Comparison of ENCODE assay signal across 8 mouse cellular contexts in the genomic region with DNA sequence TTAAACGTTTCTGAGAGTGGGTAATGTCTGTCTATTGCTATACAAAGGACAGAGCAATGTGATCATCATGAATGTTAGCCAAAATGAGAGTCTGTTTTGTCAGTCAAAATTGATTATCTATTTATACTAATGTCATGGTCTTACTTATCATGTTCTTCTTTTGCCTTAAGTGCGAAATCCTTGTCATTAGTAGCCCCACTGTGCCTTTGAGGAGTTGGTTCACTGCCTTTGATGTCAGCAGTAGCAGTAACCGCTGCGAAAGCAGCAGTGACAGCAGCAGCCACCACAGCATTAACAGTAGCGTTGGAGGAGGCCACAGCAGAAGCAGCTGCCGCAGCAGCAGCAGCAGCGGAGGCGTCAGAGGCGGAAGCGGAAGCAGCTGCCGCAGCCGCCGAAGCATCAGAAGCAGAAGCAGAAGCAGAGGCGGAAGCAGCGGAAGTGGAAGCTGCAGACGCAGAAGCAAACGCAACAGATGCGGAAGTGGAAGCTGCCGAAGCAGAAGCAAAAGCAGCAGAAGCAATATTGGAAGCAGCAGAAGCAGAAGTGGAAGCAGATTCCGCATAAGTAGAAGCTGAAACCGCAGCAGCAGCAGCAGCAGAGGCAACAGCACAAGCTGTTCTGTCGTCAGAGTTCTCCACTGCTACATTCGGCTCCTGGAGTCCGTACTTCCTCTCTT. TPM values are rescaled to one million over a fixed set of nuclear protein-coding genes. Genes with fewer than 3 reads are reported as not detected.
DNase-seq lines count a peak whose midpoint lies in the region; ATAC-seq and TF ChIP-seq lines count a peak whose summit lies in the region.

No protein-coding gene starts in this region.

- peak overlapping the region; percentile 48 for H3K4me2 ChIP-seq in embryonic facial prominence, embryonic 15.5 days (replicated peaks)
- peak overlapping the region; percentile 72 for H3K4me2 ChIP-seq in heart, embryonic 14.5 days (ENCODE audit: low read length)
- H3K4me2 ChIP-seq in kidney, embryonic 16.5 days (replicated peaks; ENCODE audit: low read depth, low read length), result peak overlapping the region; percentile 52
- peak overlapping the region; percentile 66 for H3K4me2 ChIP-seq in liver, embryonic 11.5 days

- H3K27me3 ChIP-seq in cerebellum, adult 2 months (ENCODE audit: control insufficient read depth, insufficient read depth, low read length), result no peaks in the 10 kb centered on the region
- H3K27me3 ChIP-seq in embryonic facial prominence, embryonic 15.5 days, result no peaks in the 10 kb centered on the region
- H3K27me3 ChIP-seq in heart, embryonic 14.5 days (ENCODE audit: control insufficient read depth, insufficient read depth, low read length), result no peaks in the 10 kb centered on the region
- no peaks in the 10 kb centered on the region for H3K27me3 ChIP-seq in kidney, embryonic 16.5 days (ENCODE audit: insufficient read depth, low read length)
- H3K27me3 ChIP-seq in liver, embryonic 11.5 days (replicated peaks; ENCODE audit: control insufficient read depth, insufficient read depth, low read length), result no peaks in the 10 kb centered on the region
- H3K27me3 ChIP-seq in splenic B cell, adult 2 months (ENCODE audit: control insufficient read depth, insufficient read depth, low read length, poor library complexity, severe bottlenecking), result no peaks in the 10 kb centered on the region

- peak overlapping the region; percentile 26 for H3K9ac ChIP-seq in embryonic facial prominence, embryonic 15.5 days
- peak overlapping the region; percentile 75 for H3K9ac ChIP-seq in heart, embryonic 14.5 days (ENCODE audit: low read length)
- H3K9ac ChIP-seq in kidney, embryonic 16.5 days (replicated peaks; ENCODE audit: low read length), result peak overlapping the region; percentile 62
- peak overlapping the region; percentile 70 for H3K9ac ChIP-seq in liver, embryonic 11.5 days (ENCODE audit: low read depth, low read length)

- H3K4me3 ChIP-seq in cerebellum, adult 2 months (replicated peaks; ENCODE audit: insufficient read depth, low read depth, low read length), result peak overlapping the region; percentile 59
- peak overlapping the region; percentile 50 for H3K4me3 ChIP-seq in embryonic facial prominence, embryonic 15.5 days (replicated peaks)
- H3K4me3 ChIP-seq in heart, embryonic 14.5 days (ENCODE audit: control insufficient read depth in 1 of 2, insufficient read depth in 1 of 2, low read depth in 1 of 2, low read length in 2 of 2), result peak overlapping the region; percentile 54 to 55
- peak overlapping the region; percentile 51 for H3K4me3 ChIP-seq in kidney, embryonic 16.5 days (ENCODE audit: low read length)
- H3K4me3 ChIP-seq in liver, embryonic 11.5 days (ENCODE audit: low read depth, low read length), result peak overlapping the region; percentile 59

- H3K36me3 ChIP-seq in embryonic facial prominence, embryonic 15.5 days, result no peaks in the 10 kb centered on the region
- no peaks in the 10 kb centered on the region for H3K36me3 ChIP-seq in heart, embryonic 14.5 days (ENCODE audit: control insufficient read depth, insufficient read depth, low read length)
- no peaks in the 10 kb centered on the region for H3K36me3 ChIP-seq in kidney, embryonic 16.5 days (ENCODE audit: insufficient read depth, low read length)
- no peaks in the 10 kb centered on the region for H3K36me3 ChIP-seq in liver, embryonic 11.5 days (ENCODE audit: control insufficient read depth, insufficient read depth, low read length)
- H3K36me3 ChIP-seq in splenic B cell, adult 2 months (ENCODE audit: control insufficient read depth, insufficient read depth, low read length, poor library complexity, severe bottlenecking), result no peaks in the 10 kb centered on the region

- TF ChIP-seq CTCF in cerebellum, adult 2 months (IDR thresholded peaks at IDR 0.05; ENCODE audit: borderline replicate concordance, insufficient read depth, low read depth, low read length), result no peak

- no peaks in the 10 kb centered on the region for H3K9me3 ChIP-seq in embryonic facial prominence, embryonic 15.5 days (replicated peaks)
- H3K9me3 ChIP-seq in heart, embryonic 14.5 days (ENCODE audit: control insufficient read depth, low read length), result no peaks in the 10 kb centered on the region
- no peaks in the 10 kb centered on the region for H3K9me3 ChIP-seq in kidney, embryonic 16.5 days (ENCODE audit: low read length)
- no peaks in the 10 kb centered on the region for H3K9me3 ChIP-seq in liver, embryonic 11.5 days (ENCODE audit: control insufficient read depth, low read length)

- TF ChIP-seq POLR2A in cerebellum, adult 2 months (IDR thresholded peaks at IDR 0.05; ENCODE audit: borderline replicate concordance, insufficient read depth, low read length), result no peak

- H3K4me1 ChIP-seq in cerebellum, adult 2 months (ENCODE audit: control insufficient read depth, insufficient read depth, low read length), result no peaks in the 10 kb centered on the region
- H3K4me1 ChIP-seq in embryonic facial prominence, embryonic 15.5 days, result no peaks in the 10 kb centered on the region
- H3K4me1 ChIP-seq in heart, embryonic 14.5 days (ENCODE audit: control insufficient read depth in 2 of 2, insufficient read depth in 2 of 2, low read length in 2 of 2), result no peaks in the 10 kb centered on the region
- H3K4me1 ChIP-seq in kidney, embryonic 16.5 days (ENCODE audit: insufficient read depth, low read length), result no peaks in the 10 kb centered on the region
- no peaks in the 10 kb centered on the region for H3K4me1 ChIP-seq in liver, embryonic 11.5 days (replicated peaks; ENCODE audit: control insufficient read depth, insufficient read depth, low read length)

- no peak for ATAC-seq in cerebellum, adult (ENCODE audit: insufficient number of reproducible peaks, low FRiP score, low TSS enrichment)
- peak; percentile 70 for ATAC-seq in embryonic facial prominence, embryonic 15.5 days (ENCODE audit: insufficient number of reproducible peaks, low FRiP score, low TSS enrichment, low read depth)
- ATAC-seq in heart, embryonic 14.5 days (ENCODE audit: insufficient number of reproducible peaks, insufficient read depth, low FRiP score, low read depth), result no peak
- peak; percentile 87; the same call in 1 of the 2 replicates for ATAC-seq in kidney, embryonic 16.5 days (ENCODE audit: low FRiP score, low TSS enrichment)
- peak; percentile 83 for ATAC-seq in liver, embryonic 11.5 days (replicated peaks; ENCODE audit: low FRiP score)

- H3K27ac ChIP-seq in cerebellum, adult 2 months (ENCODE audit: insufficient read depth, low read length), result no peak overlapping the region
- peak overlapping the region; percentile 40; the same call in 1 of the 2 replicates for H3K27ac ChIP-seq in embryonic facial prominence, embryonic 15.5 days (replicated peaks)
- H3K27ac ChIP-seq in heart, embryonic 14.5 days (replicated peaks in 1 of 2; ENCODE audit: control insufficient read depth in 1 of 2, insufficient read depth in 1 of 2, low read depth in 2 of 2, low read length in 2 of 2), result peak overlapping the region; percentile 17 to 53; a peak in 3 of 4 replicates
- H3K27ac ChIP-seq in kidney, embryonic 16.5 days (ENCODE audit: low read length), result no peak overlapping the region
- peak overlapping the region; percentile 42; the same call in 1 of the 2 replicates for H3K27ac ChIP-seq in liver, embryonic 11.5 days (ENCODE audit: low read depth, low read length)

- 40% methylated on average over 24 of the region's 24 CpGs for WGBS in cerebellum, adult 2 months
- WGBS in embryonic facial prominence, embryonic 15.5 days, result 32% methylated on average over 24 of the region's 24 CpGs
- WGBS in heart, embryonic 14.5 days, result 27% methylated on average over 24 of the region's 24 CpGs
- WGBS in kidney, embryonic 16.5 days, result 38% methylated on average over 24 of the region's 24 CpGs
- WGBS in liver, embryonic 11.5 days, result 20% methylated on average over 24 of the region's 24 CpGs

- no peak for DNase-seq in cerebellum, adult 2 months
- peak; percentile 66 for DNase-seq in liver, embryonic 11.5 days (ENCODE audit: low spot score)
- peak; percentile 25 to 42 for DNase-seq in monocyte, adult 2 months (ENCODE audit: low read depth in 1 of 2, low spot score in 2 of 2)
- peak; percentile 97 for DNase-seq in splenic B cell, adult 2 months (ENCODE audit: low read depth, low spot score)

RNA-seq across cellular contexts. Expression of a gene that starts 17.5 kb away (rescaled TPM):
- polyA plus RNA-seq in cerebellum, adult 2 months (2012; rRNA removed), result not detected in 2 replicates
- not detected in 2 replicates for polyA plus RNA-seq in embryonic facial prominence, embryonic 15.5 days (2015; fragmentation: Nextera tagmentation; extraction: Ambion mirVana)
- polyA plus RNA-seq in heart, embryonic 14.5 days (2014; fragmentation: Nextera tagmentation; extraction: Ambion mirVana), result not detected in 2 replicates
- polyA plus RNA-seq in kidney, embryonic 16.5 days (2015; fragmentation: Nextera tagmentation; extraction: Ambion mirVana), result not detected in 2 replicates
- polyA plus RNA-seq in liver, embryonic 11.5 days (2014; fragmentation: Nextera tagmentation; extraction: Ambion mirVana), result not detected in 2 replicates

RNA-seq across cellular contexts. Expression of a gene that starts 43.9 kb away (rescaled TPM):
- 32.7 and 33.0 TPM in 2 replicates for polyA plus RNA-seq in cerebellum, adult 2 months (2012; rRNA removed)
- polyA plus RNA-seq in embryonic facial prominence, embryonic 15.5 days (2015; fragmentation: Nextera tagmentation; extraction: Ambion mirVana), result 22.2 and 22.7 TPM in 2 replicates
- 10.0 and 11.2 TPM in 2 replicates for polyA plus RNA-seq in heart, embryonic 14.5 days (2014; fragmentation: Nextera tagmentation; extraction: Ambion mirVana)
- 21.2 and 23.4 TPM in 2 replicates for polyA plus RNA-seq in kidney, embryonic 16.5 days (2015; fragmentation: Nextera tagmentation; extraction: Ambion mirVana)
- 13.3 and 14.2 TPM in 2 replicates for polyA plus RNA-seq in liver, embryonic 11.5 days (2014; fragmentation: Nextera tagmentation; extraction: Ambion mirVana)

Comparison
In these comparisons a context has a peak if more than half of its experiments do, and no peak if none do; other contexts are left out.
1. DNase-seq: peak in liver, embryonic 11.5 days (single experiment), monocyte, adult 2 months (2 of 2) and splenic B cell, adult 2 months (single experiment); none in cerebellum, adult 2 months (0 of 2).
2. H3K27ac ChIP-seq: peak in embryonic facial prominence, embryonic 15.5 days (single experiment), heart, embryonic 14.5 days (2 of 2) and liver, embryonic 11.5 days (single experiment); none in cerebellum, adult 2 months (single experiment) and kidney, embryonic 16.5 days (single experiment).
3. ATAC-seq: peak in embryonic facial prominence, embryonic 15.5 days (single experiment), kidney, embryonic 16.5 days (single experiment) and liver, embryonic 11.5 days (single experiment); none in cerebellum, adult (single experiment) and heart, embryonic 14.5 days (single experiment).
4. Peak in every context shown above with its lines, with median percentiles within 50 percentile points of each other: H3K4me3 ChIP-seq, H3K4me2 ChIP-seq and H3K9ac ChIP-seq.